Mouse (Mus musculus): Measurements from ENCODE around the gene Mtrr. TPM values are rescaled to one million over a fixed set of nuclear protein-coding genes. Genes with fewer than 3 reads are reported as not detected.

Gene Mtrr
- total and polyA plus RNA-seq, 3 experiments: 35.1 to 40.2 (median 39.4) TPM

DNA sequence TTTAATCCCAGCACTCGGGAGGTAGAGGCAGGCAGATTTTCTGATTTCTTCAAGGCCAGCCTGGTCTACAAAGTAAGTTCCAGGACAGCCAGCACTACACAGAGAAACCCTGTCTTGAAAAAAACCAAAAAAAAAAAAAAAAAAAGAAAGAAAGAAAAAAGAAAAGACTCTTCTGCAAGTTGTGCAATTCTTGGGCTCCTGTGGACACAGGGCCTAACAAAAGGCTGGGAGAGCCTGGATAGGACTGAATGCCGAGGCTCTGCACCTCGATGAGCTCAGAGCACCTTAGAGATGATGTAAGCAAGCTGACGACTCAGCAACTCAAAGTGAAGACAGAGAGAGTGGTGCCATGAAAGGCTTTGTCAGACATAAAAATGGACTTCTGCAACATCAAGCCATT lies 7.6 kb downstream of the Mtrr start:
- DNase-seq (ENCODE audit: extremely low read depth): no peak
- Histone ChIP-seq H3K36me3 (replicated peaks in 1 of 2; ENCODE audit: control insufficient read depth in 1 of 2, insufficient read depth in 1 of 2, low read length in 1 of 2) (peaks cover 70 to 94% of the 10 kb centered on the region in 2 experiments), H3K27ac (ENCODE audit: insufficient read depth, low read depth) (no peak overlapping the region), H3K9me3 (replicated peaks; ENCODE audit: low read length) (no peaks in the 10 kb centered on the region), H3K9ac (ENCODE audit: insufficient read depth, low read depth) (no peak overlapping the region), H3K4me2 (ENCODE audit: insufficient read depth, low read depth, poor library complexity, severe bottlenecking) (no peak overlapping the region), H3K4me3 (replicated peaks in 1 of 3; ENCODE audit: low read depth in 2 of 3, low read length in 2 of 3, poor library complexity in 1 of 3) (no peak overlapping the region), H3K27me3 (replicated peaks) (no peaks in the 10 kb centered on the region), H3K79me2 (replicated peaks; ENCODE audit: control insufficient read depth, extremely low read depth, insufficient read depth, poor library complexity, severe bottlenecking) (no peaks in the 10 kb centered on the region; the same call in 1 of the 2 replicates), H3K4me1 (ENCODE audit: control insufficient read depth in 1 of 2, insufficient read depth in 2 of 2) (0 out of 4 replicates have a peak, but pooled peaks cover 0 to under 1% of the 10 kb centered on the region in 2 experiments)
- TF ChIP-seq MXI1 (IDR thresholded peaks at IDR 0.05; ENCODE audit: low read depth, low read length): no peak
- no peak for TF ChIP-seq POLR2A (IDR thresholded peaks at IDR 0.05; ENCODE audit: low read depth, low read length)
- no peak for TF ChIP-seq KAT2A (IDR thresholded peaks at IDR 0.05; ENCODE audit: insufficient replicate concordance, low read length)
- TF ChIP-seq UBTF (IDR thresholded peaks at IDR 0.05; ENCODE audit: low read depth, low read length): no peak
- TF ChIP-seq EP300 (IDR thresholded peaks at IDR 0.05; ENCODE audit: low read length): no peak
- TF ChIP-seq TBP (conservative IDR thresholded peaks at IDR 0.05; ENCODE audit: low read depth, low read length): no peak
- TF ChIP-seq CHD2 (IDR thresholded peaks at IDR 0.05; ENCODE audit: low read length): no peak
- TF ChIP-seq E2F4 (IDR thresholded peaks at IDR 0.05; ENCODE audit: insufficient replicate concordance, low read depth, low read length): no peak
- TF ChIP-seq CTCF (conservative IDR thresholded peaks at IDR 0.05 in 1 of 2, IDR thresholded peaks at IDR 0.05 in 1 of 2; ENCODE audit: low read depth in 2 of 2, low read length in 2 of 2): no peak
- no peak for TF ChIP-seq MYC (IDR thresholded peaks at IDR 0.05; ENCODE audit: low read depth, low read length)
- dilution Hi-C loops (cut with MboI; ENCODE audit: extremely low pct_ligation_motif_present, extremely low pct_unique_long_range_greater_than_20kb, low sequenced_read_pairs): no loop called here
- in situ Hi-C loops (cut with MboI; ENCODE audit: low pct_ligation_motif_present, low pct_unique_long_range_greater_than_20kb, low sequenced_read_pairs): no loop called here

DNA sequence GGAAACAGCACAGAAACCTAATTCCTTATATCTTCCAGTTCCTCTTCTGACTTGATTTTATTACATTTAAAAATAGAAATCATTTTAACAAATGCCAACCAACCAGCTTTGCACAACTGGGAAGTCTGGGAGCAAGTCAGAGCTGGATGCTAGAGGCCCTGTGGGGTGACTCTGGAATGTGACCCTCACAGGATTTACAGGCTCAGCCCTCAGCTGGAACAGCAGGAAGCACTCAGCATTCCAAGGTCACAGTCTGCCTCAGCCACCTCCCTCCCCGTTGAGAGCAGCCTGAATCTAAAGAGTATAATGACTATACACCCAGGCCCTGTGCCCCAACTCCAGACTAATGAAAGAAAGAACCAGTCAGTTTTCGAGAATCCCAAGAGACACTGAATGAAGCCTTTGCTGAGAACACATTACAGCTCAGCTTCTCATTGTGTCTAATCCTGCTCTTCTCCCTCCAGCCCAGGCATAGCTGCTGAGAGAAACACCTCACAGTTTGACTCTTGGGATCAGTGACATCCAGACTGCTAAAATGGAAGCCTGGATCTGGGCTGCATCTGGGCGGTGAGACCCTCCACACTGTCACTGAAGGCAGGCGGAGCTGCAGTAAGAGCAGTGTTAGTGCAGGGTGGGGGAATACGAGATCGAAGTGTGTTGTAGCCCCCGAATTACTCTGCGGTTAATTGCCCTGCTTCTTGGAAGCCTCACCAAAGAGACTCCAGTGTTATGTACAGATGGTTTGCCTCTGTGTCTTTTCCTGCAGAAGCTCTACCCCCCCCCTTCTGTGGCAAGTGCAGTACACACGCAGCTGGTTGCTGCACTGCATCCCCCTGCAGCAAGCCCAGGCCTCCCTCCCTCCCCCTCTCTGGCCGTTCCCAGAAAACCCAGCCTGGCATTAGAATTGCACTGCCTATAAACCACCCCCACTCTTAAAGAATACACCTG lies 8.7 kb downstream of the Mtrr start:
- TF ChIP-seq JUN (IDR thresholded peaks at IDR 0.05; ENCODE audit: insufficient read depth, low read depth, low read length) (no peak), GABPA (IDR thresholded peaks at IDR 0.05; ENCODE audit: insufficient replicate concordance, low read depth, low read length) (no peak), RAD21 (IDR thresholded peaks at IDR 0.05; ENCODE audit: low read depth, low read length) (no peak)
- H3K36me3 ChIP-seq (replicated peaks in 1 of 2; ENCODE audit: control insufficient read depth in 1 of 2, insufficient read depth in 1 of 2, low read length in 1 of 2): peaks cover 67 to 95% of the 10 kb centered on the region in 2 experiments

More for the DNA sequence above, 8.7 kb downstream of the Mtrr start:
- dilution Hi-C loops (cut with MboI; ENCODE audit: extremely low pct_ligation_motif_present, extremely low pct_unique_long_range_greater_than_20kb, low sequenced_read_pairs): no loop called here
- in situ Hi-C loops (cut with MboI; ENCODE audit: low pct_ligation_motif_present, low pct_unique_long_range_greater_than_20kb, low sequenced_read_pairs): no loop called here
- Histone ChIP-seq H3K9ac (ENCODE audit: insufficient read depth, low read depth) (no peak overlapping the region), H3K4me3 (replicated peaks in 1 of 3; ENCODE audit: low read depth in 2 of 3, low read length in 2 of 3, poor library complexity in 1 of 3) (no peak overlapping the region), H3K4me2 (ENCODE audit: insufficient read depth, low read depth, poor library complexity, severe bottlenecking) (no peak overlapping the region), H3K79me2 (replicated peaks; ENCODE audit: control insufficient read depth, extremely low read depth, insufficient read depth, poor library complexity, severe bottlenecking) (no peaks in the 10 kb centered on the region; the same call in 1 of the 2 replicates), H3K4me1 (ENCODE audit: control insufficient read depth in 1 of 2, insufficient read depth in 2 of 2) (no peaks in the 10 kb centered on the region), H3K9me3 (replicated peaks; ENCODE audit: low read length) (no peaks in the 10 kb centered on the region), H3K27ac (ENCODE audit: insufficient read depth, low read depth) (no peak overlapping the region), H3K27me3 (replicated peaks) (no peaks in the 10 kb centered on the region)
- DNase-seq (ENCODE audit: extremely low read depth): no peak

All from CH12.LX (cell line).